Mouse (Mus musculus) spleen, adult 2 months (tissue): ENCODE results near the gene Klhl30. TPM values are rescaled to one million over a fixed set of nuclear protein-coding genes. Genes with fewer than 3 reads are reported as not detected.

Experiments used
- DNase-seq, 2 experiments: peaks; one replicate each; pipeline versions ENCODE4 v3.0.0 to v3.0.0-alpha.2; 2012 to 2021; ENCODE audit warnings: low spot score in 2 of 2, low read depth in 1 of 2
- H3K27ac ChIP-seq: fragments of 200-500 bp; 2 replicates; pipeline ENCODE4 v1.5.1; 2012; ENCODE audit warnings: low read length, inconsistent platforms; ENCODE audit not compliant: insufficient read depth
- H3K27me3 ChIP-seq: fragments of 200-500 bp; 2 replicates; pipeline ENCODE4 v1.6.1; 2012; ENCODE audit warnings: mild to moderate bottlenecking, moderate library complexity, low read length, inconsistent platforms; ENCODE audit not compliant: control insufficient read depth, insufficient read depth
- H3K36me3 ChIP-seq: fragments of 200-500 bp; 2 replicates; pipeline ENCODE4 v1.6.1; 2012; ENCODE audit warnings: mild to moderate bottlenecking, low read length, inconsistent platforms; ENCODE audit not compliant: control insufficient read depth, insufficient read depth
- H3K4me1 ChIP-seq: fragments of 200-500 bp; 2 replicates; pipeline ENCODE4 v1.6.1; 2011; ENCODE audit warnings: inconsistent platforms; ENCODE audit not compliant: control insufficient read depth, insufficient read depth, insufficient read length
- H3K4me3 ChIP-seq: fragments of 200-500 bp; 2 replicates; pipeline ENCODE4 v1.5.1; 2011; ENCODE audit warnings: mild to moderate bottlenecking, inconsistent platforms; ENCODE audit not compliant: insufficient read depth, insufficient read length; ENCODE audit errors: extremely low read depth
- CTCF ChIP-seq: fragments of 200-500 bp; IDR thresholded peaks from 2 replicates; pipeline ENCODE4 v1.5.1; 2011; ENCODE audit warnings: mild to moderate bottlenecking, inconsistent platforms; ENCODE audit not compliant: insufficient read depth, insufficient read length, insufficient replicate concordance; ENCODE audit errors: extremely low read depth
- POLR2A ChIP-seq: fragments of 200-500 bp; IDR thresholded peaks from 2 replicates; pipeline ENCODE4 v1.6.1; 2011; ENCODE audit warnings: low read depth, low read length, inconsistent platforms
- WGBS: fragments of 180-500 bp; shearing (Covaris S2); methylation state at CpG from one replicate; pipeline ENCODE4 v1.1.7; 2018; 5-methylcytosine and 5-hydroxymethylcytosine counted together
- polyA plus RNA-seq: library from polyadenylated mRNA; depleted of rRNA; stranded (reverse); fragments of >200 nt; gene quantifications from 2 replicates; pipeline ENCODE4 v1.2.3, GENCODE M21; 2012

The Klhl30 gene
- polyA plus RNA-seq, 1 experiment: 0.84 TPM

DNA sequence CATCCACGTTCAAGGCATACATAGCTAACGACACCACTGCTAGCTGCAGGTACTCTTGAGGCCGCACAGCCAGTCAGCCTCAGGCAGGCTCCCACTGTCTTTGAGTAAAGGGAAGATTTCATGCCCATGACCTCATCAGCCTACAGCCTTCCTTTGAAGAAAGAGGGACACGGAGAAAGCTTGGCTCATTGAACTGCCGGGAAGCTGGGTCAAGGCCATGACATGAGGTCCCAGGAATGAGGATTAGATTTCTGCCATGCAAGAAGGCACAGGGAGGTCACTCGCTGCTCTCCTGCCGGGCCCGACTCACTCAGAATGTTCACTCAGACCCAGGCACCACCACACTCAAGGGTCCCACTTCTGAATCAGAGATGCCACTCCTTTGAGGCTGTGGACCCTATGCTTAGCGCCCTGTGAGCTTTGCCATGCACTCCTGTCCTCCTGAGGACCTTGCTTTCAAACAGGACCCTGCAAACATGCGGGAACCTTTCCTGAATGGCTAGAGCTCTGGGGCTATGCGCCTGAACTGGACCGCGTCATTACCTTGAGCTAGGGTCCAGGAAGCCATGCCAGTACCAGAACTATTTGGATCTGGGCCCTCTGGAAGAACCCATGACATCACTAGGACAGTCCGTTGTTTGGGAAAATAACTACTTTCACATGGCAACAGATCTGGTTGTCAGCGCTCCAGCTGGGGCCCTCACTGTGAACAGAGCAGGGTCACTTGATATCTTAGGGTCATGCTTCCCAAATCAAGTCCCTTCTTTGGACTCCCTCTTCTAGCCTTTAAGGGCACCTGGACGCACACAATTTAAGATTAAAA, 14.2 kb downstream of the Klhl30 start:
- no peak for DNase-seq
- H3K4me3 ChIP-seq: no peak overlapping the region
- H3K27me3 ChIP-seq: peaks cover 3% of the 10 kb centered on the region; the same call in 1 of the 2 replicates
- WGBS: 94% methylated on average over 16 of the region's 16 CpGs
- H3K36me3 ChIP-seq: no peaks in the 10 kb centered on the region
- no peak overlapping the region for H3K27ac ChIP-seq
- TF ChIP-seq POLR2A (no peak), CTCF (no peak)
- no peaks in the 10 kb centered on the region; the same call in none of the 2 replicates for H3K4me1 ChIP-seq

DNA sequence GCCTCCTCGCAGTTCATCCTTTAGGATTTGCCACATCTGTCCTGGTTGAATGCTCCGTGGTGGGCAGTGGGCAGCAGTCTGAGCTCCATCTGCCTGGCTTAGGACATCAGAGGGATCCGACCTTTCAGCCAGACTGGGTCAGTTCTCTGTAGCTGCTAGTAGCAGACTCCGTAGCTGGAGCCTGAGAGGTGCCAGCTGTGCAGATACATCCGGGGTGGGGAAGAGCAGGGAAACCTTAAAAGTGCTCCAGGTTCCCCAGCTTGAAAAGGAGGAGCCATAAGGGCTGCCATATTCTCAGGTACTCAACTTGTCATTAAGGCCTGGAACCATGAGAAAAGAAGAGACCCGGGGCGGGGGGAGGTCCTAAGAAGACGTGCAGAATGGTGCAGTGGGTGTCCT, 15.0 kb downstream of the Klhl30 start:
- Histone ChIP-seq H3K27ac (no peak overlapping the region), H3K27me3 (peaks cover 3% of the 10 kb centered on the region; the same call in 1 of the 2 replicates), H3K4me1 (no peaks in the 10 kb centered on the region; the same call in none of the 2 replicates), H3K36me3 (no peaks in the 10 kb centered on the region; the same call in 1 of the 2 replicates), H3K4me3 (no peak overlapping the region)
- WGBS: 50% methylated on average over 8 of the region's 8 CpGs
- DNase-seq: no peak
- TF ChIP-seq POLR2A (no peak), CTCF (no peak)

DNA sequence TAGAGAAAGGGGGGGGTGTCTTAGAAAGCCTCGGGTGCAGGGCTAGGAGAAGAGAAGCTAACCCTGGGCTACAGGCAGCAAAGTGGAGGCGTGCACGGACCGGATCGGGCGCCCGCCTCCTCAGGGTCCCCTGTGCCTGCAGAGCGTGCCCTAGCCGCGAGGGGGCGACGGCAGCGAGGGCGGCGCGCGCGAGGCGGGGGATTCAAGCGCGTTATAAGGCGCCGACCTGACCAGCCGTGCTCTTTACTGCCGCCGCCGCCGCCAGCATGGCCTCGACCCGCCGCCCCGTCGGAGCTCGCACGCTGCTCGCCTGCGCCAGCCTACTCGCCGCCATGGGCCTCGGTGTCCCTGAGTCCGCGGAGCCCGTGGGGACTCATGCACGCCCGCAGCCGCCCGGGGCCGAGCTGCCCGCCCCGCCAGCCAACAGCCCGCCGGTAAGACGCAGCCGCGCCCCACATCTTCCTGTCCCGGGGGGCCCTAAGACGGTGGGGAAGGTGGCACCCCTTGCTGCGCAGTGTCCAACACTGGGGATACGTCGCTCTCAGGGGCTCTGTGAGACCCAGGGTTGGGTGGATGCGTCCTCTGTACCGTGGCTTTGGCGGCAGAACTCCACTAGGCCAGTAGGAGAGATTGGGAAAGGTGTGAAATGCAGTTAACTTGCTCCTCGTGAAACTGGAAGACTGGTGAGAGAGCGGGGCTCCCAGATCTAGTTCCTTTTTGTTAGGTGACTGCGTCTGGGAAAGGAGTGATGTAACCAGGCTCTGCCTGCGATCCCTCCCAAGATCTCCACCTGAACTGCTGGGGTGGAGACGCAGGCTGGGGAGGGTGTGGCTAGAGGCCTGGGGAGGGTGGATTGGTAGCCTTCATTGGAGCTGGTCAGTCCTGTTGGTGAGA, 15.6 kb downstream of the Klhl30 start, which contains the start of gene Erfe:
Erfe (plus strand) TSS at position 216 of the 894 bp plus-strand sequence.
- peak; percentile 76; the same call in 1 of the 2 replicates for TF ChIP-seq CTCF
- no peak for TF ChIP-seq POLR2A
- peak; percentile 11 to 62 for DNase-seq
- Histone ChIP-seq H3K4me3 (peak within 1 kb of the TSS; percentile 50; the same call in 1 of the 2 replicates), H3K27me3 (peaks cover 3% of the 10 kb centered on the region; the same call in 1 of the 2 replicates), H3K4me1 (no peaks in the 10 kb centered on the region; the same call in none of the 2 replicates), H3K27ac (no peak within 1 kb of the TSS), H3K36me3 (no peaks in the 10 kb centered on the region; the same call in none of the 2 replicates)
- WGBS: 5% methylated on average over 67 of the region's 68 CpGs

DNA sequence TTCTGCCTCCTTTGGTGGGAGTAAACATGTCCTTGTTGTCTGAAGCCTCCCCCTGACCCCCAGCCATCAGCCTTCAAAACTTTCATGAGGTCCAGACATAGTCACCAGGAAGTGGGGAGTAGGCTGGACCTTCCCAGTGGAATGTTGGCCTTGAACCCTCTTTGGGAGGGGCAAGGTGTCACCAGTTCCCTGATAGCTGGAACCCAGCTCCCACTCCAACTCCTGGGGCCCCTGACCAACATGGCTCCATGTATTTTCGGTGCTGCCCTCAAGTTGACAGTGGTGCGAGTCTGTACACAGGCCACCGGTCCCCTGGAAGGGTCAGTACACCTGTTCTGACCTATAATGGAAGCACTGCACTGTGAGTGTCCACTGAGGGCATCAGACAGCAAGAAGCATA, 16.5 kb downstream of the Klhl30 start:
- no peak for TF ChIP-seq POLR2A
- no peak for TF ChIP-seq CTCF
- DNase-seq: no peak
- Histone ChIP-seq H3K4me3 (no peak overlapping the region), H3K36me3 (peaks cover 4% of the 10 kb centered on the region), H3K27ac (no peak overlapping the region), H3K27me3 (peaks cover 3% of the 10 kb centered on the region; the same call in 1 of the 2 replicates), H3K4me1 (no peaks in the 10 kb centered on the region; the same call in none of the 2 replicates)
- whole genome bisulfite sequencing: 96% methylated on average over 3 of the region's 3 CpGs

- no peak for DNase-seq
- Histone ChIP-seq H3K4me1 (no peaks in the 10 kb centered on the region; the same call in none of the 2 replicates), H3K27me3 (peaks cover 3% of the 10 kb centered on the region; the same call in 1 of the 2 replicates), H3K27ac (no peak overlapping the region), H3K36me3 (peaks cover 10% of the 10 kb centered on the region), H3K4me3 (no peak overlapping the region)
- no peak for TF ChIP-seq POLR2A
- TF ChIP-seq CTCF: no peak
- WGBS: 75% methylated on average over 4 of the region's 4 CpGs
These were observed 18.6 kb downstream of the Klhl30 start for GRCm38 (mm10) chr1:91369408-91369807.

- H3K27me3 ChIP-seq: peaks cover 3% of the 10 kb centered on the region; the same call in 1 of the 2 replicates
- H3K36me3 ChIP-seq: peaks cover 13% of the 10 kb centered on the region
- no peak overlapping the region for H3K4me3 ChIP-seq
- no peak overlapping the region for H3K27ac ChIP-seq
- no peaks in the 10 kb centered on the region; the same call in none of the 2 replicates for H3K4me1 ChIP-seq
- WGBS: 93% methylated on average over 23 of the region's 23 CpGs
- TF ChIP-seq CTCF (no peak), POLR2A (no peak)
- DNase-seq: no peak
These were observed 19.2 kb downstream of the Klhl30 start for GRCm38 (mm10) chr1:91370055-91370454.
